Mouse (Mus musculus) bone marrow macrophage, adult 2 months (primary cell): ENCODE measurements at regions not wholly inside any gene's neighbourhood (a gene's known extent, or its start where the extent isn't known, plus 50 kb on each side); places are given as distances from the start of the nearest gene placed in this dataset.

ENCODE experiments used
- CTCF ChIP-seq: IDR thresholded peaks from 2 replicates; pipeline ENCODE4 v1.5.1; 2012; ENCODE audit warnings: low read depth, mild to moderate bottlenecking, low read length, moderate library complexity
- POLR2A ChIP-seq: IDR thresholded peaks from 2 replicates; pipeline ENCODE4 v1.6.1; 2012; ENCODE audit warnings: mild to moderate bottlenecking, low read depth, low read length, borderline replicate concordance

DNA sequence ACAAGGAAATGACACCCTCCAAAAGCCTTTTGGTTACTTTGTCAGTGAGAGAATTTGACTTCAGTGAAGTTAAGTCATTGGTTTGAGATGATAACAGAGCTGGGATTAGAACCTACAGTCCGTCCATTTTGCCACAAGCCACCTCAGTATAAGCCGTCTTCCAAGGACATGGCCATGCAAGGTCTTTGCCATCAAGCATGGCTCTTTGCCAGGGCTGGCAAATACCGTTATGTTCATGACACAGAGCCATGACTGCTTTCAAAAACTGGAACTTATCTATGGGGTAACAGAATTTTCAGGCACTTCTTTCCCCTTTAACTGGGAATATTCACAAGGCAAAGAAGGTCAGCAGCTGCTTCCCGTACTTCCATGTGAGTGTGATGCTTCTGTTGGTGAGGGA, 441.9 kb upstream of the Fam19a5 start:
- TF ChIP-seq CTCF: no peak
- TF ChIP-seq POLR2A: no peak
